Mouse (Mus musculus) R1 (cell line): ENCODE measurements around the gene Timmdc1.

Source experiments
- DNase-seq: peaks from one replicate; pipeline ENCODE4 v3.0.0-alpha.2; 2018; ENCODE audit warnings: low read depth, low spot score

Gene Timmdc1

DNA sequence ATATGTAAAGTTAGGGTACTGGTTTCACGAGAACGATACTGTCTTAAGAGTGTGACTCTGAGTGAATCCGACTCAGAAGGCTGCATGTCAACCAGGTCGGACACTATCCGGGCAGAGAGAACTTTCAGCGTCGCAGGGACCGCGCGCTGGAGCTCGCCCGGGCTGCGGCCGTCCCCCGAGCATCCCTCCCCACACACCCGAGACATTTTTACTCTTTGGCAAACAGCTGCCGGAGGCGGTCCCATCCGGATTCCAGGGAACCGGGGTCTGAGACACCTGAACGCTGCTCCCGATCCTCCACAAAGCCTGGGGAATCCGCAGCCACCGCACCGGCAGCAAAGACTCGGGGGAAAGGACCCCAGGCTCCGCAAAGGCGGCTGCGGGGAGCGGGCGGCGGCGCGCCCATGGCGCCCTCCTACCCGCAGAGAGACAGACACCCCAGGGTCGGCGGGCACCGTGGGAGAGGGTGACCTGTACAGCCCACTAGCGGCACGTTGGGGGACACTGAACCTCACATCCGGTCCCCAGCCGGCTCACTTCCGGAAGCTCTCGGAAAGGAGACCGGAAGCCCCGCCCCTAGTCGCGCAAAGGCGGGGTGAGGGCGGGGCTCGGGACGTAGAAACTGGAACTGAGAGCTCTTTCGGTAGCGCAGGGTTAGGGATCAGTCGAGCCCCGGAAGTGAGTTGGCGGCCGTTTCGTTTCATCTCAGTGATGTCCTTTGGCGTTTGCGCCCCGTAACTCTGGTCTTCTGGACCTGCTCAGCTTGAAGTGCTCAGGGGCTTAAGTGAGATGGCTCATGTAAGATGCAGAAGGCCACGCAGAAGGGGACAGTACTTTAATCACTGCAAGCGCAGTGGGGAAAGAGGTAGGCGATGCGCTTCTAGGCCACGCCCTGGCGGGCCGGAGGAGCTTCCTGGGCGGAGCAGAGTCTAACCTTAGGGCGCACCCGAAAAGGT is at the start of gene Timmdc1:
Timmdc1 (minus strand) TSS at position 535 of the 956 bp plus-strand sequence.
- peak; percentile 97 for DNase-seq

GRCm38 (mm10) chr16:38571481-38571880 is 49.0 kb upstream of the Timmdc1 start:
- no peak for DNase-seq

GRCm38 (mm10) chr16:38568192-38568591 is 45.7 kb upstream of the Timmdc1 start:
- DNase-seq = no peak

DNA sequence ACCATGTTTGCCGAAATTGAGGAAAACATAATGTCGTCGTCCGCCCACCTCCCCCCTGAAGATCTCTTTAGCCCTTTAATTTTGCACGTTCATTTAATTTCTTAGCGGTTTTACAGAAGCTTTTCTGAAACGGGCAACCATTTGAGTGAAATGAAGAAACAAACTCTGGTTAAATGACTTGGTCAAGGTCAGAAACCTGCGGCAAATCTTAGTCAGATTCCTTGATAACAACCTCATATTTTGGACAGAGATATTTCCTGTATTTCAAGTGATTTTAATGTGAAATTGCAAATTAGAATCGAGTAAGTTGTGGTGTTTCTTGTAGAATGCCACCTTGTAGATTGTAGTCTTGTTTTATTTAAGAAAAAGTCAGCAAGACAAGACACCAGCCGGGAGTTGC is 41.1 kb upstream of the Timmdc1 start:
- no peak for DNase-seq

DNA sequence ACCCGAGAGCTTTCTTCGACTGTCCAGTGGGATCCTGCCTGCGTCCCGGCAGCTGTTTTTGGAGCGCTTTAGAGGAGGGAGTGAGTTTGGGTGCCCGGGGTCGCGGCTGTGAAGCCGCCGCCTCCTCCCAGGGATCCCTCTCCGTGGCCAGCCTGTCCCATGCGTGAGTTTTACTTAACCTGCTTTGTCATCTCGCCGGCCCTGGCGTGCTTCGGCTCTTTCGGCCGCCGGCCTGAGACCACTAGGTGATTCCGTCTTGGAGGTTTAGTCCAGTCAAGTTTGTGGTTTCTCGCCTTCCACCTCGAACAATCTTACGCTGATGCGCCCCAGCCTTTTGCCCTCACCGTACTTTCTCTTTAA is 40.5 kb upstream of the Timmdc1 start:
- DNase-seq = no peak

GRCm38 (mm10) chr16:38562131-38562967 is 39.9 kb upstream of the Timmdc1 start:
- DNase-seq = peak; percentile 95

DNA sequence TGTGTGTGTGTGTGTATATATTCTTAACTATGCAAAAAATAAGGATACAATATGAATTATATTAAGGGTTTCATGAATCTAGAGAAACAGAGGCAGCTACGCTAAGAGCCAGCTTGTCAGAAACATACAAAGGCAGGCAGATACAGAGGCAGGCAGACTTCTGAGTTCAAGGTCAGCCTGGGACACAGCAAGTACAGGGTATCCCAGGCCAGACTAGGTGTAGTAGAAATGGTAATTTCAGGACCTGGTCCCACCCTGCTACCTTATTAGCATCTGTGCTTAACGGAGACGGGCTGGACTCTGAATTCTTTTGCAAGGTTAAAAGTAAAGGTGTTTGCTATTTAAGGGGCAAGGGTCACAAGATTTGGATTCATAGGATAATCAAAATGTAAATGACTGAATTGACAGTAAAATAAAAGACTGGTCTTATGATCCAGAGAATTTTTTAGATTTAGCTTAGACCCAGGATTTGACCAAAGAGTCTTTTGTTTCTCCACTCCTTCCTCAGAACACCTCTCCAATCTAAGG is 35.8 kb upstream of the Timmdc1 start, which contains the start of gene Tmem39a:
Tmem39a (plus strand) TSS at position 478 of the 528 bp plus-strand sequence.
- peak; percentile 89 for DNase-seq

DNA sequence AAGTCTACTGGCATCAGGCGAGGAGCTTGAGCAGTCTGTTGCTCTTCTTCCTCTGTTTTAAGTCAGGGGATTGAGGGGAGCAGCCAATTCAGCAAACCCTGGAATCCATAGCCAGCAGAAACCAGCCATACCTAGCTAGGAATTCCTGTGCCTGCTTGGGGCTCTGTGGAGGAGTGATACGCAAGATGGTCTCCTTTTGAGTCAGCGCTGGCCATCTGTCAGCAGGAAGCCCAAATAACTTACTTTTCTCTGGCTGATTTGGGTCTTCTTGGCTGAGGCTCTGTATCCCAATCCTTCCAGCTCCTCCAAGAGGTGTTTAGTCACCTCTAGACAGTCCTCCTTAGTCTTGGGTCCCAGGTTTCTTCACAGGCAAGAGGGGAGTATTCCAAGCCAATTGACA is 33.5 kb upstream of the Timmdc1 start:
- no peak for DNase-seq

GRCm38 (mm10) chr16:38549479-38550396 is 27.3 kb upstream of the Timmdc1 start, which contains the start of gene Poglut1:
Gene Poglut1 (minus strand): TSS chr16:38550258.
- peak; percentile 82 for DNase-seq

GRCm38 (mm10) chr16:38548000-38548399 is 25.5 kb upstream of the Timmdc1 start:
- no peak for DNase-seq

- peak; percentile 76 for DNase-seq
Observed at GRCm38 (mm10) chr16:38538716-38539380, 16.4 kb upstream of the Timmdc1 start.

DNA sequence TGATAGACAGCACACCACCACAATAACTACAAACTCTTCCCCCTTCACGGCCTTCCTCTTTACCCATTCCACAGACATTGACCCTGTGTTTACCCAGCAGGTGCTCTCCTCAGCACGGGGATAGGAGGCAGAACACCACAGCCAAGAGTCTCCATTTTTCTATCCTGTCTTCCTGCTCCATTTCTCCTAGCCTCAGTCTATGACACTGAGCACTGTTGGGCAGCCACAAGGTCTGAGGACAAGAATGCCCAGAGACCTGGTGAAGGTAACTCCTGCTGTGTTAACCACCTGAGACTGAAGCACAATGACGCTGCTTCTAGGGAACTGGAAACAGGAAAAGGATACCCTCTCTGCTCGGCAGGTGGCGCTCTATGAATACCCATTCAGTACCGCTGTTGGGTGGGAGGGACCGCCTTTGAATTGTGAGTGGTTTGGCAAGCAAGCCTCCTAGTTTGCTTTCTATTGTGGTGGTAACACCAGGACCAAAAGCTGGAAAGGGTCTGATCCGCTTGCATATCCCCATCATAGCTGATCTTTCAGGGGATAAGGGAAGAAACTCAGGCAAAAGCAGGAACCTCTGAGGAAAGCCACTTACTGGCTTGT is 14.2 kb upstream of the Timmdc1 start:
- peak; percentile 92 for DNase-seq

DNA sequence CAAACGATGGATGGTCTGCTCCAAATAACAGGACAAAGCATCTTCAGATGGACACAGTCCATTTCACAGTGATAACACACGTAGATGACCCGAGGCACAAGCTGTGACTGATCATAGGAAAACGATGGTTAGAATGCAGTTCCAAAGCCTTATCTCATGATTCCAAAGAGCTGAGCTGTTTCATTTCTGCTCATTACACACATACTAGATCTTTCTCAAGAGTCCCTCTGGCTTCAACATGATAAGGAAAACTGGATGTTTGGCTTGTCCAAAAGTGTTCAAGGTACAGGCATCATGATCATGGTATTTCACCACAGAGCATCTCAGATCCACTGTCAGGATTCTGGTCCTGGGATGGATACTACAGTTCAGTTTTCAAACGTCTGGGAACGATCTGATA is 3.8 kb upstream of the Timmdc1 start:
- DNase-seq = no peak

DNA sequence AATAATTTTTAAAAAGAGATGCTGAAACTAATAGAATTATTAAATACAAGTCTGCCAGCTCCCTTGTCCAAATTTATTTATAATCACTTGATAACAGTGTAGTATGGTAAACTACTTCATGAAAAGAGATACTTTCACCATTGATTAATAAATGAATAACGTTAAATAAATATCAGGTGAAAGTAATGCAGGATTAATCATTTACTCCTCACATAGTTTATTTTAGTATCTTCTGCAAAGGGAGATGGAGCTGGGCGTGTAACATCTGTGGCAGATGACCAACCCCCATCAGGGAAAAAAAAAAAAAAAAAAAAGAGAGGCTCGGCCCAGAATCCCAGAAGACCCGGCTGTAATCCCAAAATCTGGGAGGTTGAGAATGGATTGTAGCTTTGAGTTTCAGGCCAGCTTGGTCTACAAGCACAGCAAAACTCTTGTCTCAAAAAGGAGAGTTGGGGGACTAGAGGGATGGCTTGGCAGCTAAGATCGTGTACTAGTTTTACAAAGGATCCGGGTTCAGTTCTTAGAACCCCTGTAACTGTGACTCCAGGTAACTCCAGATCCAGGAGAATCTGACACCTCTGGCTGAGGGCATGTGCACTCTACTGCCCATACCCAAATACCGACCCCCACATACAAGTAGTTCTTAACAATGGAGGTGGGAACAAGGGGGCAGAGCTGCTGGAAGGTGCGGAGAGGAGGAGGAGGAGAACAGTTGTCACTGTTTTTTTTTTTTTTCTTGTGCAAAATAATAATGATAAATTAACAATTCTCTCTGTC is 1.1 kb downstream of the Timmdc1 start:
- peak; percentile 34 for DNase-seq

GRCm38 (mm10) chr16:38519140-38519539 is 3.3 kb downstream of the Timmdc1 start:
- DNase-seq = peak; percentile 51

GRCm38 (mm10) chr16:38510846-38511245 is 11.6 kb downstream of the Timmdc1 start:
- DNase-seq = peak; percentile 65

- DNase-seq = peak; percentile 89
Observed at GRCm38 (mm10) chr16:38506041-38506634, 16.3 kb downstream of the Timmdc1 start.

- no peak for DNase-seq
Observed at GRCm38 (mm10) chr16:38503528-38503927, 18.9 kb downstream of the Timmdc1 start.

DNA sequence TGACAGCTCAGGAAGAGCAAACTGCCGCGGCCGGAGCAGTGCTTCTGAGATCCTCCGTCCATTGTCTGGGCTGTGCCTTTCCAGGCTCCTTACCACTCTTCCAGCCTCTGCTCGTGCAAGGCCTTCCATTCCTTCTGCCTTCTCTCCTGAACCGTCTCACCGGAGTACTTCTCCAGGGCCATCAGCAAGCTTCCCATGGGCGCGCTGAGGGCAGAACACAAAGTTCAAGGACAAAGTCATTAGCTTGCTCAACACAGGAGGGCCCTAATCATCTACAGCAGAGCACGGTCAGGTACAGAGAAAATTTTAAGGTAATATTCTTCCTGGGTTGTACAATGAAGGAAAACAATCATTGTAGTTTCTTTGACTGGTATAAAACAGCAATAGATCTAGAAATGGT is 20.0 kb downstream of the Timmdc1 start:
- no peak for DNase-seq
